Mouse (Mus musculus) intestine, embryonic 16.5 days (tissue): ENCODE data around the gene Zfp677. TPM values are rescaled to one million over a fixed set of nuclear protein-coding genes. Genes with fewer than 3 reads are reported as not detected.
"Not testable (repeated sequence)": the region's sequence is repeated elsewhere in the genome, so short reads cannot be mapped to it uniquely, and the experiment has no call there.

Experiments used
- ATAC-seq: fragments of 200-750 bp; cut with Nextera tagmentation; 2 replicates; pipeline ENCODE4 v1.8.0; 2017; ENCODE audit warnings: moderate TSS enrichment, moderate library complexity
- H3K27ac ChIP-seq: fragments of 300-500 bp; sonication (generic); 2 replicates; pipeline ENCODE4 v1.5.1; 2014; ENCODE audit warnings: mild to moderate bottlenecking, low read length
- H3K27me3 ChIP-seq: fragments of 300-500 bp; sonication (generic); replicated peaks from 2 replicates; pipeline ENCODE4 v1.6.1; 2014; ENCODE audit warnings: low read length, control low read depth, mixed read lengths; ENCODE audit not compliant: control insufficient read depth, insufficient read depth
- H3K36me3 ChIP-seq: fragments of 300-500 bp; sonication (generic); 2 replicates; pipeline ENCODE4 v1.6.1; 2014; ENCODE audit warnings: low read length, control low read depth; ENCODE audit not compliant: control insufficient read depth, insufficient read depth
- H3K4me1 ChIP-seq: fragments of 300-500 bp; sonication (generic); 2 replicates; pipeline ENCODE4 v1.6.1; 2014; ENCODE audit warnings: low read length, control low read depth, mixed read lengths; ENCODE audit not compliant: control insufficient read depth, insufficient read depth
- H3K4me2 ChIP-seq: fragments of 300-500 bp; sonication (generic); 2 replicates; pipeline ENCODE4 v1.6.1; 2014; ENCODE audit warnings: low read depth, low read length, control low read depth
- H3K4me3 ChIP-seq: fragments of 300-500 bp; sonication (generic); 2 replicates; pipeline ENCODE4 v1.5.1; 2014; ENCODE audit warnings: mild to moderate bottlenecking, low read length
- H3K9ac ChIP-seq: fragments of 300-500 bp; sonication (generic); 2 replicates; pipeline ENCODE4 v1.6.1; 2014; ENCODE audit warnings: low read depth, low read length
- H3K9me3 ChIP-seq: fragments of 300-500 bp; sonication (generic); 2 replicates; pipeline ENCODE4 v1.6.1; 2016; ENCODE audit warnings: low read length, control low read depth; ENCODE audit not compliant: control insufficient read depth
- WGBS: fragments of 180-500 bp; shearing (Covaris S2); extraction: QIAGEN DNeasy Blood & Tissue Kit; methylation state at CpG from one replicate; pipeline ENCODE4 v1.1.7; 2014; 5-methylcytosine and 5-hydroxymethylcytosine counted together
- polyA plus RNA-seq: library from polyadenylated mRNA; unstranded; fragments of >200 nt; fragmentation: Nextera tagmentation; extraction: Ambion mirVana; gene quantifications from 2 replicates; pipeline ENCODE4 v1.2.1, GENCODE M21; 2015

Gene Zfp677
- polyA plus RNA-seq: 2.6 TPM in 2 replicates

- Histone ChIP-seq H3K9me3 (no peaks in the 10 kb centered on the region), H3K4me1 (no peaks in the 10 kb centered on the region), H3K4me2 (peak within 1 kb of the TSS; percentile 91), H3K27me3 (no peaks in the 10 kb centered on the region), H3K4me3 (peak within 1 kb of the TSS; percentile 58), H3K36me3 (no peaks in the 10 kb centered on the region), H3K9ac (peak within 1 kb of the TSS; percentile 61), H3K27ac (peak within 1 kb of the TSS; percentile 38; the same call in 1 of the 2 replicates)
- 4% methylated on average over 20 of the region's 20 CpGs for WGBS
- ATAC-seq: peak; percentile 100
Observed at GRCm38 (mm10) chr17:21383391-21384056, at the start of gene Zfp677. Gene Zfp677, plus strand, starts transcription at chr17:21383748.

GRCm38 (mm10) chr17:21368018-21368417 lies 15.5 kb upstream of the Zfp677 start:
- WGBS: 45% methylated on average over 3 of the region's 3 CpGs
- not testable (repeated sequence) for H3K4me3 ChIP-seq, H3K27ac ChIP-seq, H3K4me1 ChIP-seq, H3K27me3 ChIP-seq, H3K4me2 ChIP-seq, H3K36me3 ChIP-seq, ATAC-seq, H3K9me3 ChIP-seq, H3K9ac ChIP-seq

DNA sequence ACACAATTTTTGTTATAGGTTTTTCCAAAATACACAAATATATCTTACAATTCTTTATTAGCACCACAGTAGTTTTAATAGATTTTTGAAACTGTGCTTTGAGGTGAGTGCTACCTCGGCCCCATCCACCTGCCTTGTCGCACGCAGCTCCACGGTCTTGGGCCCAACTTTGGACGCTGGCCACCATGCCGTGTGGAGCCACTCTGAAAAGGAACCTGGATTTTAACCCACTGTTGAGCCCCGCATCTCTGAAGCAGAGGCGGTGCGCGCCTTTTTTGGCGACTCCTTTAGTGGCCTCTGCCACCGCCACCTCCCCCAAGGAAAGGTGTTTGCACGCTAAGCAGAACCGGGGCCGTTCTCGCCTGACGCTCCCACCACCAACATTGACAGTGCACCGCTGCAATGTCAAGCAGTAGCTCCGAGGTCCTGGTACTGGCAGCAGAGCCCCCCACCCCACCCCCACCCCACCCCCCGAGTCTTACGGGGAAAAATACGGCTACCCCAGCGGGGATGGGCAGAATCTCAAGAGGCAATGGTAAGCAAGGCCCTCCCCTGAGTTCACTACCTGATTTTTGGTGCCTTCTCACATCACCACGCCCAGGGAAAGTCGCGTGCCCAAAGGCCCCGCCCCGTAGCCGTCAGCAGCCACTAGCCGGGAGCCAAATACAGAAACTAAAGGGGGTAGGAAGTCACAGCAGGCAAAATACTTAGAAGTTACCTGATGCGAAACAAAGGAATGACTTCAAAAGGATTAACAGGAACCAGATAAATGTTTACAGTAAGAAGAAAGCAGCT lies 13.4 kb upstream of the Zfp677 start:
- H3K27ac ChIP-seq: no peak overlapping the region
- H3K27me3 ChIP-seq: no peaks in the 10 kb centered on the region
- H3K9ac ChIP-seq: peak overlapping the region; percentile 45; the same call in 1 of the 2 replicates
- H3K4me3 ChIP-seq: peak overlapping the region; percentile 47
- no peaks in the 10 kb centered on the region for H3K4me1 ChIP-seq
- WGBS: 10% methylated on average over 31 of the region's 31 CpGs
- H3K9me3 ChIP-seq: no peaks in the 10 kb centered on the region
- peak; percentile 80 for ATAC-seq
- peak overlapping the region; percentile 85 for H3K4me2 ChIP-seq
- H3K36me3 ChIP-seq: no peaks in the 10 kb centered on the region

GRCm38 (mm10) chr17:21375311-21375710 lies 8.2 kb upstream of the Zfp677 start:
- Histone ChIP-seq H3K9me3 (no peaks in the 10 kb centered on the region), H3K9ac (no peak overlapping the region), H3K4me1 (no peaks in the 10 kb centered on the region), H3K27ac (no peak overlapping the region), H3K4me3 (no peak overlapping the region), H3K4me2 (no peak overlapping the region), H3K27me3 (no peaks in the 10 kb centered on the region), H3K36me3 (no peaks in the 10 kb centered on the region)
- WGBS: 64% methylated on average over 1 of the region's 1 CpGs
- ATAC-seq: no peak

- ATAC-seq: no peak; the same call in 1 of the 2 replicates
Observed at GRCm38 (mm10) chr17:21384057-21384411, 486 bp downstream of the Zfp677 start.

DNA sequence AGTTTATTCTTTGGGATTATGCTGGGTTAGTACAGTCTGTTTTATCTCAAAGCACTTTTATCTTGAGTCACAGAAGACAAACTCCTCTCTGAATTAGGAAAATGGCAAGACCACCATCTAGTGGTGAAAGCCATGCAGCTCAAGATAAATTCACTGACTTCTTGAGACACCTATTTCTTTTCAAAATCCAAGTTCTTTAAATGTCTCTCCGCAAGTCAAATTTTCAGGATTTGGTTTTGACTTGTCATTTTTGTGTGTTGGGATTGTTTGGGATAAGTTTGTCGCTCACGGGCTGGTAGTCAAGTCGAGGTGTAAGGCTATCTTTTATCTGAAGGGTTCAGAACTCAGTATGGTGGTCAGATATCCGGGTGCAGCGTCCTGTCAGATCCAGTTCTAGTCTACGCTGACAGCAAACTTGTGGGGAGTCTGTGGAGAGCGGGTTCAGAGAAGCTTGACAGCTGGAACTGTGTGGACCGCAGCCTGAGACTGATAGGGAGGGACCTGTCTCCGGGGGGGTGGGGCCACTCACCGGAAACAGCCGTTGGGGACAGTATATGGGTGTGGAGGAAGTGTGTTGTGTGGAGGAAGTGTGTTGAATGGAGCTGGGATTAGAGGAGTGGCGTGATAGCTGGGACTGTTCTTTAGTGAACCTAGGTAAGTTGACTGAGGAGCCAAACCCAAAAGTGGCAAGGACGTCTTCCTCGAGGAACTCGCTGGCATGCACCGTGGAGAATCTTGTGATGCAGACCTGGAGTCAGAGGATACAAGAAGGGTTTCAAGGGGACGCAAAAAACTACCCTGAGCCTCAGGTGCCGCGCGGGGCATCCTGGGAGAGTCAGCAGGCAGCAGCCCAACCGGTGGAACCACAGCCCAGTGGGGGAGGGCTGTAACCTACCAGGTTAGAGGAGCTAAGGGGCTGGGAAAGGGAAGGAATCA lies 39.4 kb downstream of the Zfp677 start, which contains the start of gene Zfp54:
Gene Zfp54 (plus strand): TSS at position 564 of the 936 bp plus-strand sequence.
- H3K4me1 ChIP-seq: no peaks in the 10 kb centered on the region
- H3K27me3 ChIP-seq: no peaks in the 10 kb centered on the region
- H3K4me2 ChIP-seq: peak within 1 kb of the TSS; percentile 92
- H3K9me3 ChIP-seq: no peaks in the 10 kb centered on the region
- no peaks in the 10 kb centered on the region for H3K36me3 ChIP-seq
- peak within 1 kb of the TSS; percentile 57 for H3K4me3 ChIP-seq
- under 1% methylated on average over 22 of the region's 22 CpGs for WGBS
- ATAC-seq: peak; percentile 100
- H3K27ac ChIP-seq: peak within 1 kb of the TSS; percentile 88
- H3K9ac ChIP-seq: peak within 1 kb of the TSS; percentile 74

More at GRCm38 (mm10) chr17:21384057-21384411, 486 bp downstream of the Zfp677 start:
- H3K27ac ChIP-seq: peak overlapping the region; percentile 27; the same call in 1 of the 2 replicates
- 16% methylated on average over 8 of the region's 8 CpGs for WGBS
- no peaks in the 10 kb centered on the region for H3K27me3 ChIP-seq
- no peaks in the 10 kb centered on the region for H3K9me3 ChIP-seq
- peak overlapping the region; percentile 58 for H3K4me3 ChIP-seq
- no peaks in the 10 kb centered on the region for H3K4me1 ChIP-seq
- H3K36me3 ChIP-seq: no peaks in the 10 kb centered on the region
- H3K9ac ChIP-seq: peak overlapping the region; percentile 61
- H3K4me2 ChIP-seq: peak overlapping the region; percentile 91

DNA sequence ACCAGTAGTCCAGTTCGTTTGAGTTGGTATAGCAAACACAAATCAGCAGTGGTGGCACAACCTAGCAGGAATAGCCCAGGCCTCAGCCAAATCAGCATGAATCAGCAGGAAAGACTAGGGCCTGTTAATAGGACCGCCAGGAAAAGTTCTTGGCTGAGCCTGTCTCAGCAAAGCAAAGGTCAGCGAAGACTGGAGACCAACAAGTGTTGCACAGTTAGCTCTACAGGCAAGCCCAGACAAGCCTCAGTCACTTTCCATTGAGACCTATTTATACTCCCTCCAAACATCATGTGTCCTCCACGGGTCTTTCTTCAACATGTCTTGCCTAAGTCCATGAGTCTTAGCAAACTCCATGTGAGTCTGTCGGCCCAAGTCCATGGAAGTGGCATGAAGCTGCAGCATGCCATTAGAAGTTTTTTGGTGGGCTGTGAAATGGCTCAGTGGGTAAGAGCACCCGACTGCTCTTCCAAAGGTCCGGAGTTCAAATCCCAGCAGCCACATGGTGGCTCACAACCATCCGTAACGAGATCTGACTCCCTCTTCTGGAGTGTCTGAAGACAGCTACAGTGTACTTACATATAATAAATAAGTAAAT lies 55.4 kb downstream of the Zfp677 start:
- WGBS: 82% methylated on average over 9 of the region's 9 CpGs
- H3K4me1 ChIP-seq, H3K27me3 ChIP-seq, H3K9me3 ChIP-seq, H3K4me3 ChIP-seq, H3K4me2 ChIP-seq, H3K9ac ChIP-seq, H3K27ac ChIP-seq, H3K36me3 ChIP-seq, ATAC-seq: not testable (repeated sequence)
